Mouse (Mus musculus): Measurements from ENCODE around the gene Ccdc24. TPM values are rescaled to one million over a fixed set of nuclear protein-coding genes. Genes with fewer than 3 reads are reported as not detected.
A peak's percentile ranks its signal among the peaks of the same experiment; 100 is the strongest.

The Ccdc24 gene
- polyA plus RNA-seq, 1 experiment from 2014 or later = 1.7 TPM

GRCm38 (mm10) chr4:117912685-117913273, 40.4 kb upstream of the Ccdc24 start:
- WGBS (ENCODE audit: insufficient replicate concordance) = 83% methylated on average over 7 of the region's 7 CpGs
- no peak for ATAC-seq
- H3K4me2 ChIP-seq = peak overlapping the region; percentile 84
- no peaks in the 10 kb centered on the region for H3K27me3 ChIP-seq (replicated peaks)
- peaks cover 70% of the 10 kb centered on the region for H3K4me1 ChIP-seq
- H3K9me3 ChIP-seq (replicated peaks) = no peaks in the 10 kb centered on the region
- H3K4me3 ChIP-seq = peak overlapping the region; percentile 73
- H3K36me3 ChIP-seq = peaks cover 49% of the 10 kb centered on the region
- H3K9ac ChIP-seq = peak overlapping the region; percentile 12; the same call in 1 of the 2 replicates
- H3K27ac ChIP-seq = 0 out of 2 replicates have a peak overlapping the region, but pooled peaks have one; percentile 46

- H3K9ac ChIP-seq = no peak overlapping the region
- no peaks in the 10 kb centered on the region for H3K9me3 ChIP-seq (replicated peaks)
- no peak for ATAC-seq
- 86% methylated on average over 13 of the region's 13 CpGs for WGBS (ENCODE audit: insufficient replicate concordance)
- H3K4me3 ChIP-seq = no peak overlapping the region
- H3K27ac ChIP-seq = no peak overlapping the region
- no peaks in the 10 kb centered on the region for H3K27me3 ChIP-seq (replicated peaks)
- peaks cover 54% of the 10 kb centered on the region for H3K36me3 ChIP-seq
- H3K4me2 ChIP-seq = no peak overlapping the region
- peaks cover 64% of the 10 kb centered on the region for H3K4me1 ChIP-seq
Observed at GRCm38 (mm10) chr4:117912131-117912561, 39.8 kb upstream of the Ccdc24 start.

GRCm38 (mm10) chr4:117908834-117909453, 36.6 kb upstream of the Ccdc24 start:
- H3K9ac ChIP-seq = no peak overlapping the region
- H3K27ac ChIP-seq = no peak overlapping the region
- peaks cover 43% of the 10 kb centered on the region for H3K4me1 ChIP-seq
- no peak overlapping the region for H3K4me3 ChIP-seq
- peaks cover 84% of the 10 kb centered on the region for H3K36me3 ChIP-seq
- H3K9me3 ChIP-seq (replicated peaks) = no peaks in the 10 kb centered on the region
- H3K4me2 ChIP-seq = no peak overlapping the region
- no peak for ATAC-seq
- no peaks in the 10 kb centered on the region for H3K27me3 ChIP-seq (replicated peaks)
- WGBS (ENCODE audit: insufficient replicate concordance) = 82% methylated on average over 8 of the region's 8 CpGs

GRCm38 (mm10) chr4:117906196-117906595, 33.8 kb upstream of the Ccdc24 start:
- Histone ChIP-seq H3K36me3 (peaks cover 96% of the 10 kb centered on the region), H3K4me1 (peaks cover 18% of the 10 kb centered on the region), H3K4me3 (no peak overlapping the region), H3K9ac (no peak overlapping the region), H3K9me3 (replicated peaks) (no peaks in the 10 kb centered on the region), H3K27me3 (replicated peaks) (no peaks in the 10 kb centered on the region), H3K27ac (no peak overlapping the region), H3K4me2 (no peak overlapping the region)
- no peak for ATAC-seq
- WGBS (ENCODE audit: insufficient replicate concordance) = 85% methylated on average over 3 of the region's 3 CpGs

- no peak overlapping the region for H3K27ac ChIP-seq
- H3K4me3 ChIP-seq = no peak overlapping the region
- no peak overlapping the region for H3K9ac ChIP-seq
- no peaks in the 10 kb centered on the region for H3K27me3 ChIP-seq (replicated peaks)
- H3K4me1 ChIP-seq = peaks cover 9% of the 10 kb centered on the region
- WGBS (ENCODE audit: insufficient replicate concordance) = 86% methylated on average over 8 of the region's 8 CpGs
- H3K4me2 ChIP-seq = no peak overlapping the region
- H3K9me3 ChIP-seq (replicated peaks) = no peaks in the 10 kb centered on the region
- no peak for ATAC-seq
- peaks cover 96% of the 10 kb centered on the region for H3K36me3 ChIP-seq
Observed at GRCm38 (mm10) chr4:117904761-117905160, 32.4 kb upstream of the Ccdc24 start.

- WGBS (ENCODE audit: insufficient replicate concordance) = 91% methylated on average over 10 of the region's 10 CpGs
- Histone ChIP-seq H3K4me2 (no peak overlapping the region), H3K9me3 (replicated peaks) (no peaks in the 10 kb centered on the region), H3K36me3 (peaks cover 96% of the 10 kb centered on the region), H3K4me1 (peaks cover 4% of the 10 kb centered on the region), H3K4me3 (no peak overlapping the region), H3K27me3 (replicated peaks) (no peaks in the 10 kb centered on the region), H3K9ac (no peak overlapping the region), H3K27ac (no peak overlapping the region)
- no peak for ATAC-seq
Observed at GRCm38 (mm10) chr4:117904094-117904493, 31.7 kb upstream of the Ccdc24 start.

- Histone ChIP-seq H3K9ac (no peak overlapping the region), H3K27me3 (replicated peaks) (no peaks in the 10 kb centered on the region), H3K36me3 (peaks cover 94% of the 10 kb centered on the region), H3K4me3 (no peak overlapping the region), H3K9me3 (replicated peaks) (no peaks in the 10 kb centered on the region), H3K27ac (no peak overlapping the region), H3K4me2 (no peak overlapping the region), H3K4me1 (no peaks in the 10 kb centered on the region)
- WGBS (ENCODE audit: insufficient replicate concordance) = 68% methylated on average over 3 of the region's 3 CpGs
- no peak for ATAC-seq
Observed at GRCm38 (mm10) chr4:117898111-117898510, 25.8 kb upstream of the Ccdc24 start.

GRCm38 (mm10) chr4:117896031-117896430, 23.7 kb upstream of the Ccdc24 start:
- Histone ChIP-seq H3K9me3 (replicated peaks) (no peaks in the 10 kb centered on the region), H3K9ac (no peak overlapping the region), H3K27ac (no peak overlapping the region), H3K36me3 (peaks cover 73% of the 10 kb centered on the region), H3K27me3 (replicated peaks) (no peaks in the 10 kb centered on the region), H3K4me2 (no peak overlapping the region), H3K4me3 (no peak overlapping the region), H3K4me1 (peaks cover 11% of the 10 kb centered on the region)
- ATAC-seq = no peak
- WGBS (ENCODE audit: insufficient replicate concordance) = 91% methylated on average over 6 of the region's 6 CpGs

GRCm38 (mm10) chr4:117895339-117895738, 23.0 kb upstream of the Ccdc24 start:
- 77% methylated on average over 7 of the region's 7 CpGs for WGBS (ENCODE audit: insufficient replicate concordance)
- H3K4me3 ChIP-seq = no peak overlapping the region
- H3K36me3 ChIP-seq = peaks cover 72% of the 10 kb centered on the region
- H3K4me1 ChIP-seq = peaks cover 18% of the 10 kb centered on the region
- H3K4me2 ChIP-seq = no peak overlapping the region
- no peaks in the 10 kb centered on the region for H3K27me3 ChIP-seq (replicated peaks)
- no peak for ATAC-seq
- H3K27ac ChIP-seq = no peak overlapping the region; the same call in 1 of the 2 replicates
- H3K9ac ChIP-seq = no peak overlapping the region
- H3K9me3 ChIP-seq (replicated peaks) = no peaks in the 10 kb centered on the region

- H3K4me2 ChIP-seq = no peak overlapping the region
- no peaks in the 10 kb centered on the region for H3K27me3 ChIP-seq (replicated peaks)
- H3K4me3 ChIP-seq = no peak overlapping the region
- WGBS (ENCODE audit: insufficient replicate concordance) = 81% methylated on average over 8 of the region's 8 CpGs
- H3K27ac ChIP-seq = no peak overlapping the region
- ATAC-seq = no peak
- H3K9ac ChIP-seq = no peak overlapping the region
- H3K9me3 ChIP-seq (replicated peaks) = no peaks in the 10 kb centered on the region
- peaks cover 72% of the 10 kb centered on the region for H3K36me3 ChIP-seq
- peaks cover 24% of the 10 kb centered on the region for H3K4me1 ChIP-seq
Observed at GRCm38 (mm10) chr4:117894601-117895000, 22.2 kb upstream of the Ccdc24 start.

GRCm38 (mm10) chr4:117893376-117893775, 21.0 kb upstream of the Ccdc24 start:
- Histone ChIP-seq H3K27ac (no peak overlapping the region), H3K4me2 (no peak overlapping the region), H3K4me3 (no peak overlapping the region), H3K9me3 (replicated peaks) (no peaks in the 10 kb centered on the region), H3K4me1 (peaks cover 24% of the 10 kb centered on the region), H3K9ac (no peak overlapping the region), H3K36me3 (peaks cover 70% of the 10 kb centered on the region), H3K27me3 (replicated peaks) (no peaks in the 10 kb centered on the region)
- no peak for ATAC-seq
- 35% methylated on average over 9 of the region's 9 CpGs for WGBS (ENCODE audit: insufficient replicate concordance)

GRCm38 (mm10) chr4:117891738-117892161, 19.4 kb upstream of the Ccdc24 start, which contains the start of gene Dph2:
Gene Dph2, minus strand, starts transcription at chr4:117892032.
- no peak within 1 kb of the TSS for H3K27ac ChIP-seq

More at GRCm38 (mm10) chr4:117891738-117892161, 19.4 kb upstream of the Ccdc24 start, which contains the start of gene Dph2:
- Histone ChIP-seq H3K36me3 (peaks cover 55% of the 10 kb centered on the region), H3K9ac (peak within 1 kb of the TSS; percentile 68), H3K27me3 (replicated peaks) (no peaks in the 10 kb centered on the region), H3K4me1 (peaks cover 30% of the 10 kb centered on the region), H3K9me3 (replicated peaks) (no peaks in the 10 kb centered on the region), H3K4me2 (peak within 1 kb of the TSS; percentile 74), H3K4me3 (peak within 1 kb of the TSS; percentile 84)
- under 1% methylated on average over 21 of the region's 21 CpGs for WGBS (ENCODE audit: insufficient replicate concordance)
- peak; percentile 80 for ATAC-seq

Measured in liver, embryonic 12.5 days (tissue).